Mouse (Mus musculus): ENCODE data around the gene Grwd1. TPM values are rescaled to one million over a fixed set of nuclear protein-coding genes. Genes with fewer than 3 reads are reported as not detected.

The Grwd1 gene
- polyA plus RNA-seq, 1 experiment from 2014 or later, result 57.3 TPM

GRCm38 (mm10) chr7:45813787-45814779, 16.7 kb downstream of the Grwd1 start, which contains the start of gene Cyth2:
Cyth2 (minus strand) TSS chr7:45814581.
- no peaks in the 10 kb centered on the region for H3K9me3 ChIP-seq (replicated peaks)
- peak within 1 kb of the TSS; percentile 96 for H3K4me3 ChIP-seq (replicated peaks)
- H3K4me2 ChIP-seq (replicated peaks), result peak within 1 kb of the TSS; percentile 71
- H3K9ac ChIP-seq, result peak within 1 kb of the TSS; percentile 100
- H3K36me3 ChIP-seq, result peaks cover 38% of the 10 kb centered on the region
- H3K27ac ChIP-seq (replicated peaks), result peak within 1 kb of the TSS; percentile 99
- under 1% methylated on average over 92 of the region's 92 CpGs for WGBS
- 0 out of 2 replicates have a peak, but pooled peaks cover 3% of the 10 kb centered on the region for H3K27me3 ChIP-seq
- ATAC-seq (ENCODE audit: insufficient number of reproducible peaks, low FRiP score, low TSS enrichment, low read depth), result peak; percentile 98
- peaks cover 22% of the 10 kb centered on the region for H3K4me1 ChIP-seq

- Histone ChIP-seq H3K27me3 (no peaks in the 10 kb centered on the region), H3K27ac (replicated peaks) (0 out of 2 replicates have a peak overlapping the region, but pooled peaks have one; percentile 99)
- 73% methylated on average over 8 of the region's 8 CpGs for WGBS
Observed at GRCm38 (mm10) chr7:45812921-45813320, 17.8 kb downstream of the Grwd1 start.

GRCm38 (mm10) chr7:45809276-45810075, 21.3 kb downstream of the Grwd1 start:
- H3K27me3 ChIP-seq, result no peaks in the 10 kb centered on the region
- no peak overlapping the region for H3K4me3 ChIP-seq (replicated peaks)
- H3K9me3 ChIP-seq (replicated peaks), result no peaks in the 10 kb centered on the region
- peaks cover 19% of the 10 kb centered on the region for H3K4me1 ChIP-seq
- no peak overlapping the region for H3K4me2 ChIP-seq (replicated peaks)
- H3K9ac ChIP-seq, result no peak overlapping the region
- 86% methylated on average over 14 of the region's 14 CpGs for WGBS
- H3K36me3 ChIP-seq, result peaks cover 68% of the 10 kb centered on the region
- no peak overlapping the region for H3K27ac ChIP-seq (replicated peaks)
- ATAC-seq (ENCODE audit: insufficient number of reproducible peaks, low FRiP score, low TSS enrichment, low read depth), result no peak

More at GRCm38 (mm10) chr7:45812921-45813320, 17.8 kb downstream of the Grwd1 start:
- H3K9ac ChIP-seq, result peak overlapping the region; percentile 100
- peak overlapping the region; percentile 71 for H3K4me2 ChIP-seq (replicated peaks)
- H3K4me1 ChIP-seq, result peaks cover 29% of the 10 kb centered on the region
- H3K4me3 ChIP-seq (replicated peaks), result peak overlapping the region; percentile 96
- no peaks in the 10 kb centered on the region for H3K9me3 ChIP-seq (replicated peaks)
- ATAC-seq (ENCODE audit: insufficient number of reproducible peaks, low FRiP score, low TSS enrichment, low read depth), result no peak
- H3K36me3 ChIP-seq, result peaks cover 49% of the 10 kb centered on the region

GRCm38 (mm10) chr7:45808471-45808870, 22.3 kb downstream of the Grwd1 start:
- WGBS, result 35% methylated on average over 11 of the region's 11 CpGs
- Histone ChIP-seq H3K4me1 (peaks cover 19% of the 10 kb centered on the region), H3K4me2 (replicated peaks) (no peak overlapping the region), H3K36me3 (peaks cover 68% of the 10 kb centered on the region), H3K27me3 (no peaks in the 10 kb centered on the region), H3K9ac (no peak overlapping the region), H3K9me3 (replicated peaks) (no peaks in the 10 kb centered on the region), H3K4me3 (replicated peaks) (no peak overlapping the region), H3K27ac (replicated peaks) (no peak overlapping the region)
- no peak for ATAC-seq (ENCODE audit: insufficient number of reproducible peaks, low FRiP score, low TSS enrichment, low read depth)

GRCm38 (mm10) chr7:45805941-45806340, 24.8 kb downstream of the Grwd1 start:
- H3K4me3 ChIP-seq (replicated peaks), result no peak overlapping the region
- H3K36me3 ChIP-seq, result peaks cover 49% of the 10 kb centered on the region
- ATAC-seq (ENCODE audit: insufficient number of reproducible peaks, low FRiP score, low TSS enrichment, low read depth), result no peak
- H3K9me3 ChIP-seq (replicated peaks), result no peaks in the 10 kb centered on the region
- peaks cover 10% of the 10 kb centered on the region for H3K4me1 ChIP-seq
- no peak overlapping the region for H3K4me2 ChIP-seq (replicated peaks)
- H3K9ac ChIP-seq, result no peak overlapping the region
- H3K27ac ChIP-seq (replicated peaks), result 0 out of 2 replicates have a peak overlapping the region, but pooled peaks have one; percentile 1
- H3K27me3 ChIP-seq, result no peaks in the 10 kb centered on the region
- WGBS, result 57% methylated on average over 5 of the region's 5 CpGs

GRCm38 (mm10) chr7:45802551-45802950, 28.2 kb downstream of the Grwd1 start:
- Histone ChIP-seq H3K9me3 (replicated peaks) (no peaks in the 10 kb centered on the region), H3K36me3 (peaks cover 15% of the 10 kb centered on the region), H3K27me3 (peaks cover 13% of the 10 kb centered on the region), H3K4me3 (replicated peaks) (no peak overlapping the region), H3K4me1 (peaks cover 27% of the 10 kb centered on the region), H3K27ac (replicated peaks) (no peak overlapping the region), H3K9ac (no peak overlapping the region), H3K4me2 (replicated peaks) (no peak overlapping the region)
- 86% methylated on average over 6 of the region's 6 CpGs for WGBS
- no peak for ATAC-seq (ENCODE audit: insufficient number of reproducible peaks, low FRiP score, low TSS enrichment, low read depth)

GRCm38 (mm10) chr7:45801348-45801747, 29.4 kb downstream of the Grwd1 start:
- 0 out of 2 replicates have a peak overlapping the region, but pooled peaks have one; percentile 23 for H3K27ac ChIP-seq (replicated peaks)
- H3K4me3 ChIP-seq (replicated peaks), result peak overlapping the region; percentile 33
- H3K27me3 ChIP-seq, result peaks cover 21% of the 10 kb centered on the region
- H3K9me3 ChIP-seq (replicated peaks), result no peaks in the 10 kb centered on the region
- H3K9ac ChIP-seq, result no peak overlapping the region
- peak; percentile 36; the same call in 1 of the 2 replicates for ATAC-seq (ENCODE audit: insufficient number of reproducible peaks, low FRiP score, low TSS enrichment, low read depth)
- peak overlapping the region; percentile 49 for H3K4me2 ChIP-seq (replicated peaks)
- H3K4me1 ChIP-seq, result peaks cover 30% of the 10 kb centered on the region
- H3K36me3 ChIP-seq, result peaks cover 3% of the 10 kb centered on the region; the same call in 1 of the 2 replicates
- WGBS, result 3% methylated on average over 12 of the region's 12 CpGs

- 18% methylated on average over 25 of the region's 25 CpGs for WGBS
- Histone ChIP-seq H3K27me3 (peaks cover 21% of the 10 kb centered on the region), H3K36me3 (no peaks in the 10 kb centered on the region), H3K9me3 (replicated peaks) (no peaks in the 10 kb centered on the region), H3K4me1 (peaks cover 30% of the 10 kb centered on the region), H3K9ac (no peak overlapping the region), H3K27ac (replicated peaks) (0 out of 2 replicates have a peak overlapping the region, but pooled peaks have one; percentile 23), H3K4me3 (replicated peaks) (peak overlapping the region; percentile 33), H3K4me2 (replicated peaks) (peak overlapping the region; percentile 49)
- ATAC-seq (ENCODE audit: insufficient number of reproducible peaks, low FRiP score, low TSS enrichment, low read depth), result peak; percentile 49
Observed at GRCm38 (mm10) chr7:45800546-45801204, 30.1 kb downstream of the Grwd1 start.

- Histone ChIP-seq H3K9ac (no peak overlapping the region), H3K4me3 (replicated peaks) (peak overlapping the region; percentile 33), H3K4me2 (replicated peaks) (peak overlapping the region; percentile 49), H3K27ac (replicated peaks) (0 out of 2 replicates have a peak overlapping the region, but pooled peaks have one; percentile 23), H3K27me3 (peaks cover 21% of the 10 kb centered on the region), H3K36me3 (0 out of 2 replicates have a peak, but pooled peaks cover 7% of the 10 kb centered on the region), H3K4me1 (peaks cover 30% of the 10 kb centered on the region), H3K9me3 (replicated peaks) (no peaks in the 10 kb centered on the region)
- ATAC-seq (ENCODE audit: insufficient number of reproducible peaks, low FRiP score, low TSS enrichment, low read depth), result no peak
- WGBS, result 35% methylated on average over 7 of the region's 7 CpGs
Observed at GRCm38 (mm10) chr7:45800001-45800400, 30.7 kb downstream of the Grwd1 start.

GRCm38 (mm10) chr7:45798931-45799330, 31.8 kb downstream of the Grwd1 start:
- H3K9me3 ChIP-seq (replicated peaks), result no peaks in the 10 kb centered on the region
- no peak overlapping the region for H3K27ac ChIP-seq (replicated peaks)
- H3K27me3 ChIP-seq, result peaks cover 21% of the 10 kb centered on the region
- peak overlapping the region; percentile 47 for H3K4me3 ChIP-seq (replicated peaks)
- no peak for ATAC-seq (ENCODE audit: insufficient number of reproducible peaks, low FRiP score, low TSS enrichment, low read depth)
- H3K9ac ChIP-seq, result no peak overlapping the region
- H3K4me1 ChIP-seq, result peaks cover 30% of the 10 kb centered on the region
- WGBS, result 54% methylated on average over 7 of the region's 7 CpGs
- 0 out of 2 replicates have a peak, but pooled peaks cover 12% of the 10 kb centered on the region for H3K36me3 ChIP-seq
- H3K4me2 ChIP-seq (replicated peaks), result peak overlapping the region; percentile 75

All from embryonic facial prominence, embryonic 15.5 days (tissue).